Mouse (Mus musculus) forebrain, embryonic 15.5 days (tissue): ENCODE results near the gene Mest. TPM values are rescaled to one million over a fixed set of nuclear protein-coding genes. Genes with fewer than 3 reads are reported as not detected.

Experiments
- ATAC-seq: fragments of 200-750 bp; cut with Nextera tagmentation; replicated peaks from 2 replicates; pipeline ENCODE4 v1.8.0; 2017; ENCODE audit warnings: mild to moderate bottlenecking, moderate TSS enrichment, moderate library complexity
- H3K27ac ChIP-seq: fragments of 300-500 bp; sonication (generic); replicated peaks from 2 replicates; pipeline ENCODE4 v1.5.1; 2015; ENCODE audit warnings: mild to moderate bottlenecking, inconsistent platforms
- H3K27me3 ChIP-seq: fragments of 300-500 bp; sonication (generic); 2 replicates; pipeline ENCODE4 v1.6.1; 2015; ENCODE audit warnings: inconsistent platforms
- H3K36me3 ChIP-seq: fragments of 300-500 bp; sonication (generic); 2 replicates; pipeline ENCODE4 v1.6.1; 2015; ENCODE audit warnings: mild to moderate bottlenecking, inconsistent platforms
- H3K4me1 ChIP-seq: fragments of 300-500 bp; sonication (generic); 2 replicates; pipeline ENCODE4 v1.6.1; 2015; ENCODE audit warnings: inconsistent platforms
- H3K4me2 ChIP-seq: fragments of 300-500 bp; sonication (generic); replicated peaks from 2 replicates; pipeline ENCODE4 v1.6.1; 2015; ENCODE audit warnings: mild to moderate bottlenecking, inconsistent platforms
- H3K4me3 ChIP-seq: fragments of 300-500 bp; sonication (generic); 2 replicates; pipeline ENCODE4 v1.5.1; 2015; ENCODE audit warnings: mild to moderate bottlenecking, inconsistent platforms
- H3K9ac ChIP-seq: fragments of 300-500 bp; sonication (generic); replicated peaks from 2 replicates; pipeline ENCODE4 v1.6.1; 2015; ENCODE audit warnings: mild to moderate bottlenecking, inconsistent platforms
- H3K9me3 ChIP-seq: fragments of 300-500 bp; sonication (generic); 2 replicates; pipeline ENCODE4 v1.6.1; 2016; ENCODE audit warnings: inconsistent platforms
- WGBS: fragments of 180-500 bp; shearing (Covaris S2); methylation state at CpG from one replicate; pipeline ENCODE4 v1.1.7; 2015; ENCODE audit warnings: mixed read lengths; 5-methylcytosine and 5-hydroxymethylcytosine counted together
- polyA plus RNA-seq: library from polyadenylated mRNA; unstranded; fragments of >200 nt; fragmentation: Nextera tagmentation; extraction: Ambion mirVana; gene quantifications from 2 replicates; pipeline ENCODE4 v1.2.1, GENCODE M21; 2015

Mest gene
- polyA plus RNA-seq, 1 experiment from 2014 or later = 315 TPM

- Histone ChIP-seq H3K9ac (no peak overlapping the region), H3K4me1 (0 out of 2 replicates have a peak, but pooled peaks cover 4% of the 10 kb centered on the region), H3K27ac (no peak overlapping the region), H3K4me3 (no peak overlapping the region), H3K9me3 (no peaks in the 10 kb centered on the region), H3K36me3 (no peaks in the 10 kb centered on the region), H3K27me3 (no peaks in the 10 kb centered on the region), H3K4me2 (no peak overlapping the region)
- WGBS = 91% methylated on average over 7 of the region's 7 CpGs
- ATAC-seq = no peak
Observed at GRCm38 (mm10) chr6:30687198-30687597, 36.1 kb upstream of the Mest start.

GRCm38 (mm10) chr6:30692826-30693225, 30.5 kb upstream of the Mest start:
- H3K27ac ChIP-seq = peak overlapping the region; percentile 95
- no peak for ATAC-seq
- H3K4me2 ChIP-seq = peak overlapping the region; percentile 65
- peak overlapping the region; percentile 67 for H3K4me3 ChIP-seq
- WGBS = 74% methylated on average over 5 of the region's 5 CpGs
- H3K9me3 ChIP-seq = no peaks in the 10 kb centered on the region
- H3K27me3 ChIP-seq = no peaks in the 10 kb centered on the region
- peaks cover 18% of the 10 kb centered on the region for H3K4me1 ChIP-seq
- no peaks in the 10 kb centered on the region for H3K36me3 ChIP-seq
- H3K9ac ChIP-seq = peak overlapping the region; percentile 58

GRCm38 (mm10) chr6:30693350-30693991, 29.9 kb upstream of the Mest start, which contains the start of gene Cep41:
Gene Cep41 (minus strand): TSS chr6:30693749.
- under 1% methylated on average over 52 of the region's 52 CpGs for whole genome bisulfite sequencing
- peak within 1 kb of the TSS; percentile 58 for H3K9ac ChIP-seq
- peaks cover 18% of the 10 kb centered on the region for H3K4me1 ChIP-seq
- peak; percentile 98 for ATAC-seq
- H3K36me3 ChIP-seq = no peaks in the 10 kb centered on the region
- H3K9me3 ChIP-seq = no peaks in the 10 kb centered on the region
- H3K4me2 ChIP-seq = peak within 1 kb of the TSS; percentile 65
- H3K27ac ChIP-seq = peak within 1 kb of the TSS; percentile 95
- peak within 1 kb of the TSS; percentile 67 for H3K4me3 ChIP-seq
- H3K27me3 ChIP-seq = no peaks in the 10 kb centered on the region

- 0 out of 2 replicates have a peak overlapping the region, but pooled peaks have one; percentile 24 for H3K9ac ChIP-seq
- no peaks in the 10 kb centered on the region for H3K27me3 ChIP-seq
- H3K4me1 ChIP-seq = peaks cover 18% of the 10 kb centered on the region
- no peaks in the 10 kb centered on the region for H3K36me3 ChIP-seq
- 12% methylated on average over 6 of the region's 6 CpGs for WGBS
- H3K4me2 ChIP-seq = peak overlapping the region; percentile 46
- H3K9me3 ChIP-seq = no peaks in the 10 kb centered on the region
- peak overlapping the region; percentile 67 for H3K4me3 ChIP-seq
- H3K27ac ChIP-seq = peak overlapping the region; percentile 95
- peak; percentile 35 for ATAC-seq
Observed at GRCm38 (mm10) chr6:30694209-30694608, 29.1 kb upstream of the Mest start.

- 94% methylated on average over 8 of the region's 8 CpGs for WGBS
- H3K27ac ChIP-seq = peak overlapping the region; percentile 95
Observed at GRCm38 (mm10) chr6:30695124-30695523, 28.2 kb upstream of the Mest start.

GRCm38 (mm10) chr6:30697464-30697863, 25.9 kb upstream of the Mest start:
- Histone ChIP-seq H3K27ac (no peak overlapping the region), H3K36me3 (no peaks in the 10 kb centered on the region), H3K4me1 (peaks cover 17% of the 10 kb centered on the region), H3K4me3 (no peak overlapping the region), H3K27me3 (no peaks in the 10 kb centered on the region), H3K4me2 (no peak overlapping the region), H3K9me3 (no peaks in the 10 kb centered on the region), H3K9ac (no peak overlapping the region)
- 19% methylated on average over 5 of the region's 5 CpGs for WGBS
- no peak for ATAC-seq

More at GRCm38 (mm10) chr6:30695124-30695523, 28.2 kb upstream of the Mest start:
- Histone ChIP-seq H3K9ac (no peak overlapping the region), H3K4me1 (peaks cover 18% of the 10 kb centered on the region), H3K36me3 (no peaks in the 10 kb centered on the region), H3K27me3 (no peaks in the 10 kb centered on the region), H3K4me3 (no peak overlapping the region), H3K9me3 (no peaks in the 10 kb centered on the region), H3K4me2 (no peak overlapping the region)
- no peak for ATAC-seq

GRCm38 (mm10) chr6:30698036-30698435, 25.3 kb upstream of the Mest start:
- H3K36me3 ChIP-seq = no peaks in the 10 kb centered on the region
- WGBS = 86% methylated on average over 4 of the region's 4 CpGs
- no peak overlapping the region for H3K27ac ChIP-seq
- no peak overlapping the region for H3K9ac ChIP-seq
- H3K4me2 ChIP-seq = no peak overlapping the region
- no peaks in the 10 kb centered on the region for H3K27me3 ChIP-seq
- H3K4me1 ChIP-seq = peaks cover 11% of the 10 kb centered on the region
- ATAC-seq = no peak
- no peak overlapping the region for H3K4me3 ChIP-seq
- H3K9me3 ChIP-seq = no peaks in the 10 kb centered on the region

GRCm38 (mm10) chr6:30700182-30700581, 23.2 kb upstream of the Mest start:
- Histone ChIP-seq H3K4me3 (no peak overlapping the region), H3K9ac (no peak overlapping the region), H3K9me3 (no peaks in the 10 kb centered on the region), H3K36me3 (no peaks in the 10 kb centered on the region), H3K27ac (no peak overlapping the region), H3K4me2 (no peak overlapping the region), H3K27me3 (no peaks in the 10 kb centered on the region), H3K4me1 (no peaks in the 10 kb centered on the region)
- 90% methylated on average over 6 of the region's 6 CpGs for WGBS
- no peak for ATAC-seq

GRCm38 (mm10) chr6:30702881-30703280, 20.5 kb upstream of the Mest start:
- H3K4me3 ChIP-seq = no peak overlapping the region
- 90% methylated on average over 6 of the region's 6 CpGs for WGBS
- no peak overlapping the region for H3K27ac ChIP-seq
- no peaks in the 10 kb centered on the region for H3K36me3 ChIP-seq
- H3K27me3 ChIP-seq = no peaks in the 10 kb centered on the region
- H3K4me2 ChIP-seq = no peak overlapping the region
- H3K4me1 ChIP-seq = no peaks in the 10 kb centered on the region
- H3K9me3 ChIP-seq = no peaks in the 10 kb centered on the region
- ATAC-seq = no peak
- no peak overlapping the region for H3K9ac ChIP-seq

- no peak for ATAC-seq
- no peak overlapping the region for H3K4me2 ChIP-seq
- no peak overlapping the region for H3K27ac ChIP-seq
- WGBS = 90% methylated on average over 6 of the region's 6 CpGs
- H3K36me3 ChIP-seq = no peaks in the 10 kb centered on the region
- H3K4me3 ChIP-seq = no peak overlapping the region
- no peak overlapping the region for H3K9ac ChIP-seq
- no peaks in the 10 kb centered on the region for H3K4me1 ChIP-seq
- H3K9me3 ChIP-seq = no peaks in the 10 kb centered on the region
- H3K27me3 ChIP-seq = no peaks in the 10 kb centered on the region
Observed at GRCm38 (mm10) chr6:30703476-30703875, 19.9 kb upstream of the Mest start.

- Histone ChIP-seq H3K36me3 (no peaks in the 10 kb centered on the region), H3K27me3 (no peaks in the 10 kb centered on the region), H3K9me3 (no peaks in the 10 kb centered on the region), H3K9ac (no peak overlapping the region), H3K4me2 (no peak overlapping the region), H3K4me3 (no peak overlapping the region), H3K27ac (no peak overlapping the region), H3K4me1 (no peaks in the 10 kb centered on the region)
- no peak for ATAC-seq
- WGBS = 94% methylated on average over 9 of the region's 9 CpGs
Observed at GRCm38 (mm10) chr6:30703977-30704602, 19.3 kb upstream of the Mest start.

GRCm38 (mm10) chr6:30709115-30709514, 14.2 kb upstream of the Mest start:
- 17% methylated on average over 6 of the region's 6 CpGs for WGBS
- 0 out of 2 replicates have a peak overlapping the region, but pooled peaks have one; percentile 17 for H3K27ac ChIP-seq
- ATAC-seq = no peak
- H3K9me3 ChIP-seq = no peaks in the 10 kb centered on the region
- H3K27me3 ChIP-seq = no peaks in the 10 kb centered on the region
- no peak overlapping the region for H3K4me2 ChIP-seq
- H3K4me3 ChIP-seq = no peak overlapping the region
- H3K36me3 ChIP-seq = no peaks in the 10 kb centered on the region
- peaks cover 6% of the 10 kb centered on the region for H3K4me1 ChIP-seq
- H3K9ac ChIP-seq = no peak overlapping the region
